Mouse (Mus musculus) liver, embryonic 14.5 days (tissue): ENCODE data around the gene Tifa.

Experiments
- CTCF ChIP-seq: IDR thresholded peaks from 2 replicates; pipeline ENCODE4 v1.5.1; 2016; ENCODE audit warnings: antibody characterized with exemption, low read depth, control low read depth
- EP300 ChIP-seq: IDR thresholded peaks from 2 replicates; pipeline ENCODE4 v1.6.1; 2016; ENCODE audit warnings: antibody characterized with exemption, low read depth

DNA sequence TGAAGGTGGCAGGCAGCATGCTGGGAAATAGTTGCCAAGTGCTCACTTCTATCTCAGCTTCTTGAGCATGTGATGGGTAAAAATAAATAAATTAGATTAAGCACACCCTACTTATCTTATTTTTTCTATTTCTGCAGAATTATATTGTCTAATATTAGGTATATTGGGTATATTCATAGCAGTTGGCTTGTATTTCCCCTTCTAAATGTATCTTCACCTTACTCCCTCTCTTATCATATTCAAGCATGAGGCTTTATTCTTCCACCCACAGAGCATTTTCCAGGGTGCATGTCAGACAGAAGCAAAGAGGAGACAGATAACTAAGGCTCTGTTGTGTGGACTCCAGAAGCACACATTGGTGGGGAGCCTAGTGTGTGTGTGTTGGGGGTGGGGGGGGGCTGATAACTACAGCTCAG lies 31.7 kb upstream of the Tifa start:
- TF ChIP-seq EP300 (no peak), CTCF (no peak)
